Mouse (Mus musculus) monocyte, adult 59 days (primary cell): ENCODE data around the gene Olfr608. TPM values are rescaled to one million over a fixed set of nuclear protein-coding genes. Genes with fewer than 3 reads are reported as not detected.

Experiments used
- total RNA-seq, 2 experiments: library from RNA; stranded (reverse); gene quantifications; one replicate each; pipeline ENCODE4 v1.2.4; 2023

Gene Olfr608
- total RNA-seq = not detected

DNA sequence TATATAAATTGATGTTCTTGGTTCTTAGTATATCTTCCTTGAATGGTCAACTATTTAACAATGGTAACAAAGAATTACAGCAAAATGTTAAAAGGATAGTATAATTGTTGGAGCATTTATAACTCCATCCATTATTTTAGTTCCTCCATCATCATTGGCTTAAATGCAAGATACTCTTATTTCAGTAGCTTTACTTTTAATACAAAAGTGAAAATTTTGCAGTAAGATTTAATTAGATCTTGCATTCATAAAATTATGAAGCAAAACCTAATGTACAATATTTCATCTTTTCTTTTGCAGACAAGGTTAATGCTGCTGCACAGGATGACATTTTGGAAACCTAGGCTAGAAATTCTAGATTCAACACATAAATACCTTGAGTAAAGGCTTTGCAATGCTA is at the start of gene Olfr608:
Gene Olfr608, plus strand, starts transcription at position 301 of the 400 bp plus-strand sequence.

DNA sequence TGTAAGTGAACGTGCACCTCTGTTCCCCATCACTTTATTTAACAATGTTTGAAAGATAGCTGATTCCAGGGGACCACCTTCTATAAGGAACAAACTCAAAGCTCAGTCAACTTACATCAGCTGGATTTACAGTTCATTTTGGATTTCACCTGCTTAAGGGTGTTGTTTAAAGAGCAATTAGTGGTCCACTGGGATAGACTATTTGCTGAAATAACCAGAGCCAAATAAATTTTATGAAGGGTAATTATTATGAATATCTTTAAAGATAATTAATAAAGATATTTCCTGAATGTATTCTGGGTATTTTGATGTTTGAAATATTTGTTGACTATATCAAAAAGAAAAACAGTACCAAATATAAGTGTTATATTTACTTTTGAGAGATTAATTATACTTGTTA is 24.3 kb upstream of the Olfr608 start, which contains the start of gene Olfr605:
Gene Olfr605, minus strand, starts transcription at position 101 of the 400 bp plus-strand sequence.

DNA sequence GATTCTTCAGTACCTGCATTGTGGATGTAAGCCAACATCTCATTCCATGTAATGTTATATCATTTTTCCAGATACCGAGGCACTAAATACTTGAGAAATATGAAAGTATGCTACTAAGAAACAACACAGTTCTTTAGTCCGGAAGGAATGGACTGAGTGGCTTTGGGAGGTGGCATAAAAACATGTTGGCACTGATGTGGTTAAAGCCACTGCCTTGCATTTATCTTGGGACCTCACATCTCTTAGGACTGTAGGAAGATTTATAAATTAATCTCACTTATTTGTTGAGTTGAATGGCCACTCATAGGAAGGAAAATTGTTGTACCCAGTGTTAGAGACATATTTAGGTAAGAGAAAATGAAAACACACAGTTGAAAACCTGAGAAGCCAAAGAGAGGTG is 20.9 kb upstream of the Olfr608 start, which contains the start of gene Olfr606:
Gene Olfr606, plus strand, starts transcription at position 301 of the 400 bp plus-strand sequence.

DNA sequence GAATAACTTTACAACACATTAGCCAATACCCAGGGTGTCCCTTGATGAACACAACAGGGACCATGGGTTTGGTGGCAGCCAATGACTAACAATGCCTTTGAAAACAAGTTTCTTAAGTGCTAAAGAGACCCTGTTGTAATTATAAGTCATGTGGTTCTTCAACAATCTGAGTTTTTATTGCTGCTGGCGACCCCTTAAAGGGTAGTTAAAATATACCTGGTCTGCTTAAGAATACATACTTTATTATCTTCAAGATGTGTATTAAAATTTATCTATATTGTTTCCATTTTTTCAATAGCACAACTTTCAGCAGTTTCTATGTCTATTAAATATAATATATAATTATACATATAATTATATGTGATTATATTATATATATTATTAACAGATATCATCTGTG is 28.3 kb downstream of the Olfr608 start, which contains the start of gene Olfr609:
Gene Olfr609, minus strand, starts transcription at position 101 of the 400 bp plus-strand sequence.

DNA sequence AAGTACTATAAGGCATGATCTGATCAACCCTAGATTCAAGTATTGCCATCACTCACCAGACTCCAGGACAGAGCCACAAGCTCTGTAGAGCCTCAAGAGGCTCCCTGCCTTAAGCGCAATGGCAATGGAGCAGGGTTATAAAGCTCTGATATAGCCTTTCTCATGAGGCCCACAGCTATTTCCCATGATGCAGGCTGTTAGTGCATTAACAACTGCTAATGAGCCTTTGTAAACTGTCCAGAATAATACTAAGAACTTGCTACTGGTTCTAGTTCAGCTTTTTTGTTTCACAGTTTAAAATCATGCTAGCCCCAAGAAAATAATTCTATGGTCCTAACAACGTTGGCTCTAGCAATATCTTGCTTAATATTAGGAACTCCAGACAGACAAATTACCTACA is 42.3 kb downstream of the Olfr608 start, which contains the start of gene Olfr610:
Gene Olfr610, minus strand, starts transcription at position 101 of the 400 bp plus-strand sequence.

DNA sequence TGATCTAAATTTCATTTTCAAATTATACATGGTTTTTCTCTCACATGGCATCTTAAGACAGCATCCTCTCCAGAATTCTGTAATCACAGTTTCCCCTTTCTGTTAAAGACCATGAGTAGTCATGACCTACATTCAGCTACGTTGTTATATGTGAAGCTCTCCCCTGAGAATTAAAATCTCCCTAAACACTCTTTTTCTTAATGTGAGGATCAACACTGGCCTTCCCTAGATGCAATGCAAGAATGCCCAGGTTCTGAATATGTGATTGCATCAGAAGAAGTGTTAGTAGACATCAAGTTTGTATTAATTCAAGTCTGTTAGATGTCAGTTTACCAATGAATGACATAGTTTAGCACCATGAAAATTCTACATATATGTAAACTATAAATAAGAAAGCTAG is 51.1 kb downstream of the Olfr608 start, which contains the start of gene Olfr611:
Gene Olfr611, minus strand, starts transcription at position 101 of the 400 bp plus-strand sequence.

Other genes with a start within 250 kb of the Olfr608 start
- gene Usp17ld, start 217.4 kb upstream of the Olfr608 start, total RNA-seq = not detected
- gene Olfr596, start 164.2 kb upstream of the Olfr608 start, total RNA-seq = not detected
- gene Olfr597, start 153.6 kb upstream of the Olfr608 start, total RNA-seq = not detected
- gene Olfr598, start 146.3 kb upstream of the Olfr608 start, total RNA-seq = not detected
- gene Olfr599, start 134.0 kb upstream of the Olfr608 start, total RNA-seq = not detected
- not detected for gene Olfr600, start 120.2 kb upstream of the Olfr608 start, total RNA-seq
- gene Olfr601, start 107.2 kb upstream of the Olfr608 start, total RNA-seq = not detected
- gene Olfr603, start 83.7 kb upstream of the Olfr608 start, total RNA-seq = not detected
- not detected for gene Usp17lc, start 54.8 kb upstream of the Olfr608 start, total RNA-seq
- not detected for gene Olfr605, start 24.4 kb upstream of the Olfr608 start, total RNA-seq
- not detected for gene Olfr606, start 20.8 kb upstream of the Olfr608 start, total RNA-seq
- not detected for gene Olfr607, start 5.7 kb upstream of the Olfr608 start, total RNA-seq
- gene Olfr609, start 28.2 kb downstream of the Olfr608 start, total RNA-seq = not detected
- not detected for gene Olfr610, start 42.2 kb downstream of the Olfr608 start, total RNA-seq
- not detected for gene Olfr611, start 51.0 kb downstream of the Olfr608 start, total RNA-seq
- not detected for gene Olfr612, start 72.8 kb downstream of the Olfr608 start, total RNA-seq
- not detected for gene Olfr613, start 78.2 kb downstream of the Olfr608 start, total RNA-seq
- gene Olfr615, start 86.2 kb downstream of the Olfr608 start, total RNA-seq = not detected
- gene Olfr616, start 99.3 kb downstream of the Olfr608 start, total RNA-seq = not detected
- gene Olfr617, start 103.2 kb downstream of the Olfr608 start, total RNA-seq = not detected
- not detected for gene Olfr618, start 120.2 kb downstream of the Olfr608 start, total RNA-seq
- gene Olfr619, start 130.7 kb downstream of the Olfr608 start, total RNA-seq = not detected
- not detected for gene Olfr620, start 142.7 kb downstream of the Olfr608 start, total RNA-seq
- not detected for gene Olfr622, start 172.8 kb downstream of the Olfr608 start, total RNA-seq
- gene Olfr623, start 193.8 kb downstream of the Olfr608 start, total RNA-seq = not detected
- gene Olfr624, start 201.3 kb downstream of the Olfr608 start, total RNA-seq = not detected
- gene Olfr625-ps1, start 212.8 kb downstream of the Olfr608 start, total RNA-seq = not detected
- gene Olfr243, start 244.8 kb downstream of the Olfr608 start, total RNA-seq = not detected